Mouse (Mus musculus) sigmoid colon, adult 10 weeks (tissue): ENCODE data around the gene Mrap2. TPM values are rescaled to one million over a fixed set of nuclear protein-coding genes. Genes with fewer than 3 reads are reported as not detected.

Experiments used
- polyA plus RNA-seq: library from polyadenylated mRNA; stranded (reverse); fragments of 350-450 nt; fragmentation: Illumina TruSeq; extraction: RNeasy Lipid Tissue Mini Kit (QIAGEN cat#74804); gene quantifications from one replicate; pipeline ENCODE4 v1.2.3, GENCODE M21; 2014; ENCODE audit warnings: low read depth, low replicate concordance

Gene Mrap2
- polyA plus RNA-seq: not detected

GRCm38 (mm10) chr9:87144106-87144505, at the start of gene Mrap2:
Gene Mrap2, plus strand, starts transcription at chr9:87144306.

Other genes starting within 250 kb of the Mrap2 start
- gene Ripply2, start 128.8 kb upstream of the Mrap2 start, polyA plus RNA-seq: not detected
- gene Cyb5r4, start 122.3 kb upstream of the Mrap2 start, polyA plus RNA-seq: 181 TPM
- 12.3 TPM for gene Cep162, start 111.2 kb downstream of the Mrap2 start, polyA plus RNA-seq